Mouse (Mus musculus): Measurements from ENCODE around the gene Rnase10.
"Not testable (repeated sequence)": the region's sequence is repeated elsewhere in the genome, so short reads cannot be mapped to it uniquely, and the experiment has no call there.

Rnase10 gene

GRCm38 (mm10) chr14:51007152-51007801 is at the start of gene Rnase10:
Rnase10 (plus strand) TSS chr14:51007751.
- no peak for DNase-seq (ENCODE audit: low read depth, low spot score)

GRCm38 (mm10) chr14:50958289-50958995 is 49.1 kb upstream of the Rnase10 start:
- DNase-seq (ENCODE audit: low read depth, low spot score): not testable (repeated sequence)

- no peak for DNase-seq (ENCODE audit: low read depth, low spot score)
These were observed 39.2 kb upstream of the Rnase10 start for GRCm38 (mm10) chr14:50968216-50968980.

- DNase-seq (ENCODE audit: low read depth, low spot score): no peak
These were observed 38.5 kb upstream of the Rnase10 start for GRCm38 (mm10) chr14:50969041-50969440.

- peak; percentile 85 for DNase-seq (ENCODE audit: low read depth, low spot score)
These were observed 37.7 kb upstream of the Rnase10 start for GRCm38 (mm10) chr14:50969558-50970544.

- no peak for DNase-seq (ENCODE audit: low read depth, low spot score)
These were observed 36.7 kb upstream of the Rnase10 start for GRCm38 (mm10) chr14:50970822-50971221.

- peak; percentile 34 for DNase-seq (ENCODE audit: low read depth, low spot score)
These were observed 34.5 kb upstream of the Rnase10 start for GRCm38 (mm10) chr14:50973054-50973453.

GRCm38 (mm10) chr14:50973700-50974099 is 33.9 kb upstream of the Rnase10 start:
- peak; percentile 85 for DNase-seq (ENCODE audit: low read depth, low spot score)

GRCm38 (mm10) chr14:50975001-50975400 is 32.5 kb upstream of the Rnase10 start:
- DNase-seq (ENCODE audit: low read depth, low spot score): no peak

GRCm38 (mm10) chr14:50976674-50977073 is 30.9 kb upstream of the Rnase10 start:
- no peak for DNase-seq (ENCODE audit: low read depth, low spot score)

GRCm38 (mm10) chr14:50978451-50978850 is 29.1 kb upstream of the Rnase10 start:
- not testable (repeated sequence) for DNase-seq (ENCODE audit: low read depth, low spot score)

GRCm38 (mm10) chr14:50979631-50980030 is 27.9 kb upstream of the Rnase10 start:
- DNase-seq (ENCODE audit: low read depth, low spot score): peak; percentile 78

- peak; percentile 16 for DNase-seq (ENCODE audit: low read depth, low spot score)
These were observed 26.3 kb upstream of the Rnase10 start for GRCm38 (mm10) chr14:50981207-50981606.

- DNase-seq (ENCODE audit: low read depth, low spot score): peak; percentile 1
These were observed 25.7 kb upstream of the Rnase10 start for GRCm38 (mm10) chr14:50981837-50982236.

GRCm38 (mm10) chr14:50987668-50988067 is 19.9 kb upstream of the Rnase10 start:
- DNase-seq (ENCODE audit: low read depth, low spot score): no peak

GRCm38 (mm10) chr14:50991037-50991436 is 16.5 kb upstream of the Rnase10 start:
- DNase-seq (ENCODE audit: low read depth, low spot score): no peak

GRCm38 (mm10) chr14:50997088-50997487 is 10.5 kb upstream of the Rnase10 start:
- DNase-seq (ENCODE audit: low read depth, low spot score): no peak

GRCm38 (mm10) chr14:50997999-50998666 is 9.4 kb upstream of the Rnase10 start:
- DNase-seq (ENCODE audit: low read depth, low spot score): no peak

GRCm38 (mm10) chr14:51007914-51008713 is 563 bp downstream of the Rnase10 start:
- DNase-seq (ENCODE audit: low read depth, low spot score): no peak

- no peak for DNase-seq (ENCODE audit: low read depth, low spot score)
These were observed 1.2 kb downstream of the Rnase10 start for GRCm38 (mm10) chr14:51008781-51009180.
